Mouse (Mus musculus) liver, embryonic 13.5 days (tissue): ENCODE data around the gene Rbbp4. TPM values are rescaled to one million over a fixed set of nuclear protein-coding genes. Genes with fewer than 3 reads are reported as not detected.
A peak's percentile ranks its signal among the peaks of the same experiment; 100 is the strongest.

Experiments
- ATAC-seq: fragments of 200-750 bp; cut with Nextera tagmentation; 2 replicates; pipeline ENCODE4 v1.8.0; 2017; ENCODE audit warnings: low read depth, mild to moderate bottlenecking, moderate number of reproducible peaks, moderate library complexity
- DNase-seq: peaks from one replicate; pipeline ENCODE4 v3.0.0; 2022
- H3K27ac ChIP-seq: fragments of 300-500 bp; sonication (generic); 2 replicates; pipeline ENCODE4 v1.5.1; 2015; ENCODE audit warnings: moderate library complexity, mild to moderate bottlenecking, inconsistent platforms
- H3K27me3 ChIP-seq: fragments of 300-500 bp; sonication (generic); 2 replicates; pipeline ENCODE4 v1.6.1; 2015; ENCODE audit warnings: mild to moderate bottlenecking, inconsistent platforms
- H3K36me3 ChIP-seq: fragments of 300-500 bp; sonication (generic); 2 replicates; pipeline ENCODE4 v1.6.1; 2015; ENCODE audit warnings: mild to moderate bottlenecking, inconsistent platforms
- H3K4me1 ChIP-seq: fragments of 300-500 bp; sonication (generic); replicated peaks from 2 replicates; pipeline ENCODE4 v1.6.1; 2015; ENCODE audit warnings: inconsistent platforms
- H3K4me2 ChIP-seq: fragments of 300-500 bp; sonication (generic); 2 replicates; pipeline ENCODE4 v1.6.1; 2015; ENCODE audit warnings: inconsistent platforms, mild to moderate bottlenecking, moderate library complexity
- H3K4me3 ChIP-seq: fragments of 300-500 bp; sonication (generic); replicated peaks from 2 replicates; pipeline ENCODE4 v1.5.1; 2015; ENCODE audit warnings: mild to moderate bottlenecking, inconsistent platforms
- H3K9ac ChIP-seq: fragments of 300-500 bp; sonication (generic); 2 replicates; pipeline ENCODE4 v1.6.1; 2015; ENCODE audit warnings: mild to moderate bottlenecking, inconsistent platforms
- H3K9me3 ChIP-seq: fragments of 300-500 bp; sonication (generic); replicated peaks from 2 replicates; pipeline ENCODE4 v1.6.1; 2016; ENCODE audit warnings: inconsistent platforms
- WGBS: fragments of 180-500 bp; shearing (Covaris S2); methylation state at CpG from one replicate; pipeline ENCODE4 v1.1.7; 2015; ENCODE audit not compliant: insufficient replicate concordance; 5-methylcytosine and 5-hydroxymethylcytosine counted together
- polyA plus RNA-seq: library from polyadenylated mRNA; unstranded; fragments of >200 nt; fragmentation: Nextera tagmentation; extraction: Ambion mirVana; gene quantifications from 2 replicates; pipeline ENCODE4 v1.2.1, GENCODE M21; 2015

Rbbp4 gene
- 290 and 339 TPM in 2 replicates for polyA plus RNA-seq

- Histone ChIP-seq H3K36me3 (peaks cover 35% of the 10 kb centered on the region), H3K27me3 (no peaks in the 10 kb centered on the region), H3K9ac (peak within 1 kb of the TSS; percentile 89), H3K4me3 (peak within 1 kb of the TSS; percentile 90), H3K9me3 (no peaks in the 10 kb centered on the region), H3K4me1 (peaks cover 79% of the 10 kb centered on the region), H3K4me2 (peak within 1 kb of the TSS; percentile 83), H3K27ac (peak within 1 kb of the TSS; percentile 99)
- DNase-seq (peak; percentile 92), ATAC-seq (peak; percentile 91)
- WGBS: under 1% methylated on average over 72 of the region's 73 CpGs
Measured at GRCm38 (mm10) chr4:129335216-129336074, at the start of gene Rbbp4, which contains the start of gene Zbtb8os. Gene Rbbp4 (minus strand): TSS chr4:129335370. Gene Zbtb8os (plus strand): TSS chr4:129335695.

GRCm38 (mm10) chr4:129384440-129384839, 49.3 kb upstream of the Rbbp4 start:
- Histone ChIP-seq H3K36me3 (no peaks in the 10 kb centered on the region), H3K9me3 (no peaks in the 10 kb centered on the region), H3K27ac (no peak overlapping the region; the same call in 1 of the 2 replicates), H3K4me1 (peaks cover 39% of the 10 kb centered on the region), H3K4me2 (no peak overlapping the region), H3K4me3 (no peak overlapping the region), H3K9ac (no peak overlapping the region), H3K27me3 (peaks cover 6% of the 10 kb centered on the region)
- WGBS: 34% methylated on average over 6 of the region's 6 CpGs
- DNase-seq (no peak), ATAC-seq (no peak)

- Histone ChIP-seq H3K27me3 (peaks cover 12% of the 10 kb centered on the region), H3K36me3 (no peaks in the 10 kb centered on the region), H3K9ac (no peak overlapping the region), H3K9me3 (no peaks in the 10 kb centered on the region), H3K4me3 (no peak overlapping the region), H3K27ac (no peak overlapping the region), H3K4me1 (peaks cover 39% of the 10 kb centered on the region), H3K4me2 (no peak overlapping the region)
- DNase-seq: no peak
- ATAC-seq: no peak
- 83% methylated on average over 3 of the region's 3 CpGs for WGBS
Measured at GRCm38 (mm10) chr4:129383586-129383985, 48.4 kb upstream of the Rbbp4 start.

GRCm38 (mm10) chr4:129382488-129382887, 47.3 kb upstream of the Rbbp4 start:
- H3K4me3 ChIP-seq: no peak overlapping the region
- 87% methylated on average over 2 of the region's 2 CpGs for WGBS
- H3K27ac ChIP-seq: no peak overlapping the region
- peaks cover 23% of the 10 kb centered on the region for H3K27me3 ChIP-seq
- no peaks in the 10 kb centered on the region for H3K36me3 ChIP-seq
- no peak overlapping the region for H3K4me2 ChIP-seq
- no peaks in the 10 kb centered on the region for H3K9me3 ChIP-seq
- ATAC-seq (no peak), DNase-seq (no peak)
- H3K4me1 ChIP-seq: peaks cover 40% of the 10 kb centered on the region
- no peak overlapping the region for H3K9ac ChIP-seq

- Histone ChIP-seq H3K4me1 (peaks cover 37% of the 10 kb centered on the region), H3K4me2 (no peak overlapping the region), H3K27me3 (peaks cover 28% of the 10 kb centered on the region), H3K36me3 (no peaks in the 10 kb centered on the region), H3K4me3 (no peak overlapping the region), H3K9ac (no peak overlapping the region), H3K27ac (no peak overlapping the region), H3K9me3 (no peaks in the 10 kb centered on the region)
- ATAC-seq (no peak), DNase-seq (no peak)
- 73% methylated on average over 9 of the region's 9 CpGs for WGBS
Measured at GRCm38 (mm10) chr4:129382029-129382428, 46.9 kb upstream of the Rbbp4 start.

GRCm38 (mm10) chr4:129381148-129381547, 46.0 kb upstream of the Rbbp4 start:
- ATAC-seq: no peak
- no peaks in the 10 kb centered on the region for H3K36me3 ChIP-seq
- no peak overlapping the region for H3K4me3 ChIP-seq
- no peak overlapping the region for H3K9ac ChIP-seq
- H3K27me3 ChIP-seq: peaks cover 36% of the 10 kb centered on the region
- no peaks in the 10 kb centered on the region for H3K9me3 ChIP-seq
- H3K27ac ChIP-seq: no peak overlapping the region
- H3K4me1 ChIP-seq: peaks cover 37% of the 10 kb centered on the region
- no peak overlapping the region for H3K4me2 ChIP-seq
- no peak for DNase-seq
- 66% methylated on average over 8 of the region's 8 CpGs for WGBS

GRCm38 (mm10) chr4:129379805-129380204, 44.6 kb upstream of the Rbbp4 start:
- WGBS: 33% methylated on average over 3 of the region's 3 CpGs
- ATAC-seq (no peak), DNase-seq (no peak)
- Histone ChIP-seq H3K9me3 (no peaks in the 10 kb centered on the region), H3K36me3 (no peaks in the 10 kb centered on the region), H3K27me3 (peaks cover 43% of the 10 kb centered on the region), H3K9ac (no peak overlapping the region), H3K27ac (no peak overlapping the region), H3K4me2 (no peak overlapping the region), H3K4me1 (peaks cover 39% of the 10 kb centered on the region), H3K4me3 (no peak overlapping the region)

GRCm38 (mm10) chr4:129377601-129378390, 42.6 kb upstream of the Rbbp4 start, which contains the start of gene Zbtb8a:
Gene Zbtb8a (minus strand): TSS chr4:129378116.
- H3K27me3 ChIP-seq: peaks cover 43% of the 10 kb centered on the region
- ATAC-seq (peak; percentile 67), DNase-seq (no peak)
- peak within 1 kb of the TSS; percentile 76 for H3K4me3 ChIP-seq
- peak within 1 kb of the TSS; percentile 58 for H3K27ac ChIP-seq
- peaks cover 47% of the 10 kb centered on the region for H3K4me1 ChIP-seq
- no peaks in the 10 kb centered on the region for H3K36me3 ChIP-seq
- peak within 1 kb of the TSS; percentile 83 for H3K9ac ChIP-seq
- H3K9me3 ChIP-seq: no peaks in the 10 kb centered on the region
- WGBS: 2% methylated on average over 65 of the region's 65 CpGs
- H3K4me2 ChIP-seq: peak within 1 kb of the TSS; percentile 91

GRCm38 (mm10) chr4:129376961-129377545, 41.9 kb upstream of the Rbbp4 start:
- Histone ChIP-seq H3K4me3 (peak overlapping the region; percentile 76), H3K9ac (peak overlapping the region; percentile 83), H3K4me2 (peak overlapping the region; percentile 91), H3K27me3 (peaks cover 43% of the 10 kb centered on the region), H3K9me3 (no peaks in the 10 kb centered on the region), H3K36me3 (no peaks in the 10 kb centered on the region), H3K27ac (peak overlapping the region; percentile 58), H3K4me1 (peaks cover 52% of the 10 kb centered on the region)
- 1% methylated on average over 59 of the region's 68 CpGs for WGBS
- ATAC-seq (peak; percentile 78), DNase-seq (peak; percentile 12)

GRCm38 (mm10) chr4:129375821-129376220, 40.7 kb upstream of the Rbbp4 start:
- Histone ChIP-seq H3K27me3 (peaks cover 43% of the 10 kb centered on the region), H3K4me3 (no peak overlapping the region), H3K4me2 (no peak overlapping the region), H3K27ac (no peak overlapping the region), H3K4me1 (peaks cover 52% of the 10 kb centered on the region), H3K36me3 (no peaks in the 10 kb centered on the region), H3K9ac (no peak overlapping the region), H3K9me3 (no peaks in the 10 kb centered on the region)
- WGBS: 67% methylated on average over 5 of the region's 5 CpGs
- DNase-seq (no peak), ATAC-seq (no peak)

GRCm38 (mm10) chr4:129375000-129375399, 39.8 kb upstream of the Rbbp4 start:
- no peak for DNase-seq
- Histone ChIP-seq H3K9me3 (no peaks in the 10 kb centered on the region), H3K4me3 (no peak overlapping the region), H3K36me3 (no peaks in the 10 kb centered on the region), H3K4me2 (no peak overlapping the region), H3K9ac (no peak overlapping the region), H3K27me3 (peaks cover 42% of the 10 kb centered on the region), H3K27ac (no peak overlapping the region), H3K4me1 (peaks cover 52% of the 10 kb centered on the region)
- no peak for ATAC-seq
- 52% methylated on average over 6 of the region's 6 CpGs for WGBS
